Mouse (Mus musculus) adrenal gland, postnatal 25 days (tissue): Measurements from ENCODE around the gene Setd2. TPM values are rescaled to one million over a fixed set of nuclear protein-coding genes. Genes with fewer than 3 reads are reported as not detected.

Source experiments
- DNase-seq: peaks from one replicate; pipeline ENCODE4 v3.0.0; 2021; ENCODE audit warnings: mixed read lengths
- long read RNA-seq: library from polyadenylated mRNA; stranded (forward); transcript quantifications from one replicate; pipeline ENCODE4 v2.0.0, GENCODE M21; 2021
- total RNA-seq: library from RNA; stranded (reverse); gene quantifications from 2 replicates; pipeline ENCODE4 v1.2.3, GENCODE M21; 2021

The Setd2 gene
- total RNA-seq, result 93.7 and 94.5 TPM in 2 replicates
- long read RNA-seq, partial matches to known transcripts, result 2 of 7 reads
- long read RNA-seq, other reads (novel, unspliced or antisense), result 5 of 7 reads

GRCm38 (mm10) chr9:110532538-110533291 lies at the start of gene Setd2:
Setd2 (plus strand) TSS chr9:110532597.
- peak; percentile 73 for DNase-seq

DNA sequence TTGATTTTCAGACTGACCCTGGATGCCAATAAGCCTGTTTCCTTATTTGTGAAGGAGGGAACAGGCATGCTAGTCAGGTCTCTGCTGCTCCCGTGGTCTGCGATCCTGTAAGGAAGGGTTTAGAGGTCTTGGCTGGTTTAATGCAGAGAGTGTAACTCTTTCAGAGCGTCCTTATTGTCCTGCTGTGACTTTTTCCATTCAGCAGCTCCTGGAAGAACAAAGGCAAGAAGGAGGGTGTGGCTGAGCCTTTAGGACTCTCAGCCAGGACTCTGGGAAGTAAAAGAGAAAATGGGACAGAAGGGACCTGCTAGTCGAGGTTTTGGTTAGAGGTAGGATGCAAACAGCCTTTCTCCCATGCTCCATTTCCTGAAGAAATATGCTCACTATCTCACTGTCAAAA lies 43.6 kb upstream of the Setd2 start:
- DNase-seq, result no peak

GRCm38 (mm10) chr9:110490913-110491312 lies 41.5 kb upstream of the Setd2 start:
- no peak for DNase-seq

DNA sequence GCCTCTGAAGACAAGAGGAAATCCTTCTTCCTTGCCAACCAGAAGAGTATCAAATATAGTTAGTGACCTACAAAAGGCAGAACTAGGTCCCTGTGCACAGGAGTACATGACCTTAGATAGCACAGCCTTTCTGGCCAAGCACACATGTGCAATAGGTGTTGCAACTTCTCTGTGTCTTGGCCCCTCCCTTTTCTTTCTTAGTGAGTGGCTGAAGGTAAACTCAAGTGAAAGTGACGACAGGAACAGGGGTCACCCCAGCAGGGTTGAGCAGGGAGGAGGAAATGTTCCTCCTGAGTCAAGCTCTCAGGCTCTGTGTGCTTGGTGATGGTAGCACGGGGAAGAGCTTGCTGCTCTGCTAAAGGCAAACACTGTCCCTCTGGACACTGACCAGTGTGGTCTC lies 6.7 kb upstream of the Setd2 start:
- DNase-seq, result no peak

DNA sequence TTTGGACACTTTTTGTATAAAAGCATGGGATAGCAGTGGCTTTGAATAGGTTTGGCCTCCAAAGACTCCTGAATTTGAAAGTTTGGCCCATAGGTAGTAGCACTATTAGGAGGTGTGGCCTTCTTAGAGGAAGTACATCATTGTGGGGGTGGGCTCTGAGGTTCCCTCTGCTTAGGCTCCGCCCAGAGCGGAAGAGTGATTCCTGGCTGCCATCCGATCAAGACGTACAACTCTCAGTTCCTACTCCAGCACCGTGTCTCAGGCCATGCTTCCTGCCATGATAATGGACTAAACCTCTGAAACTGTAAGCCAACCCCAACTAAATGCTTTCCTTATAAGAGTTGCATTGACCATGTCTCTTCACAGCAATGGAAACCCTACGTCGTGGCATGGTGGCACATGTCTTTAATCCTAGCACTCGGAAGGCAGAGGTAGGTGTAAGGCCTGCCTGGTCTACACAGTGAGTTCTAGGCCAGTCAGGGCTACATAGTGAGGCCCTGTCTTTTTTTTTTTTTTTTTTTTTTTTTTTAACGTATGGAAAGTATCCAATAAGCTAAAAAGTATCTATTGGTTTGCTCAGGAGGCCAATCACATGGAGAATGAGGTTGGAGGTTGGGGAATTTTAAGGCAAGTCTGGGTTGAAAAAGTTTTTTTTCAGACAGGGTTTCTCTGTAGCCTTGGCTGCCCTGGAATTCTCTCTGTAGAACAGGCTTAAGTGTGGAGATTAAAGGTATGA lies 3.2 kb upstream of the Setd2 start:
- no peak for DNase-seq

- DNase-seq, result no peak
Measured at GRCm38 (mm10) chr9:110530650-110531049, 1.7 kb upstream of the Setd2 start.

GRCm38 (mm10) chr9:110531151-110531791 lies 1.1 kb upstream of the Setd2 start:
- DNase-seq, result no peak

DNA sequence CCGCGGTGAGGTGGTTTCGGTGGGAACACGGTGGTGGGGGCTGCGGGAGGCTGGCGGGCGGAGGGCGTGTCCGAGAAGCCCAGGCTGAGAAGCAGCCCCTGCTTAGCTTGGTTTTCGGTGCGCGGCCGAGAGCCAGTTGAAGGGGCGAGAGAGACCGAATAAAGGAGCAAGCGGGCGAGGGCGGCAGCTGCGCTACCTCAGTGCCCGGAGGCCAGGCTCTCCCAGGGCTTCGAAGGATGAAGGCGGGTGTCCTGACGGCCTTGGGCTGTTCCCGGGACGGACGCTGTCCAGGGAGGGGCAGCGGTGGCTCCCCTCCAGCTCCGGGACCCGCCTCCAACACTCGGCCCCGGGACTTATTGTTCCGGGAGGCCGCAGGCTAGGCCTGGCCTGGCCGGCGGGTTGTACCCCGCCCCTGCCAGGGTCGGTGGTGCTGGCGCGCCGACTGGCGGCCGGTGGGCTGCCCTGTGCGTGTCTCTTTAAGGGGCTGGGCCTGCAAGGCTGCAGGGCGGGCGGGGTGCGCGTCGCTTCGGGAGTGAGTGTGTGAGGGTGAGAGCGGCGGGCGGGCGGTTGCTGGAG lies 395 bp upstream of the Setd2 start:
- peak; percentile 95 for DNase-seq

GRCm38 (mm10) chr9:110533645-110534044 lies 1.2 kb downstream of the Setd2 start:
- DNase-seq, result no peak

DNA sequence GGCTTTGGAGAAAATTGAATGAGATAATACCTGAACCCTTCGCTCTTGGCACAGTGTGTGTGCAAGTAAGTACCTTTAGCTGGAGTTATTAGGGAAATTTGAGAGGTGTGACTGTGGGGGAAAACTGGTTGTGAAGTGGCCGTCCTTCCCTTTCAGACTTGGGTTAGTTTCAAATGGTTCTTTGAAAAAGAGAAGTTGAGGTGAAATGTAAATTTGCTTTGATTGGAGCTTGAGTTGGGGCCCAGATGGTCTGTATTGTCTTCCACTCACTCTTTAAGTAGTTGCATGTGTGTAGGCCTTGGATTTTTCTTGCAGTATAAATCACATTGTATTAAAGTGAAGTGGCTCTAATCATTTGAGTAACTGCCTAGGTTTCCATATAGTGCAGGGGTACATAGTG lies 2.7 kb downstream of the Setd2 start:
- no peak for DNase-seq

- DNase-seq, result no peak
Measured at GRCm38 (mm10) chr9:110536636-110537035, 4.2 kb downstream of the Setd2 start.

- DNase-seq, result no peak
Measured at GRCm38 (mm10) chr9:110538511-110538910, 6.1 kb downstream of the Setd2 start.

DNA sequence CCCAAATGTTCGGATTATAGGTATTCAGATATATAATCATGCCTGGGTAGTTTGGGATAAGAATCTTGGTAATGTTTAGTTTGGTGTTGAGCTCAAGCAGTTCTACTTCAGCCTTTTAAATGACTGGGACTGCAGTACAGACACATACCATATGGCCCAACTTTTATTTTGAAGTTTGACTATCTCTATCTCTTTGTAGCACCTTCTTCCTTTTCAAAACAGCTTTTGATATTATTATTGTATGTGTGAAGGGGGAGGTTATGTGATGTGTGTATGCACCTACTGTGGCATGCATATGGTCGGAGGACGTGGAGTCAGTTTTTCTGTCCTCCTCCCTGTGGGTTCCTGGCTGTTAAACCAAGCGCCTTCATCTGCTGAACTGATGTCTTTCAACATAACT lies 9.6 kb downstream of the Setd2 start:
- no peak for DNase-seq

GRCm38 (mm10) chr9:110548261-110548660 lies 15.9 kb downstream of the Setd2 start:
- no peak for DNase-seq

- no peak for DNase-seq
Measured at GRCm38 (mm10) chr9:110568309-110568708, 35.9 kb downstream of the Setd2 start.

DNA sequence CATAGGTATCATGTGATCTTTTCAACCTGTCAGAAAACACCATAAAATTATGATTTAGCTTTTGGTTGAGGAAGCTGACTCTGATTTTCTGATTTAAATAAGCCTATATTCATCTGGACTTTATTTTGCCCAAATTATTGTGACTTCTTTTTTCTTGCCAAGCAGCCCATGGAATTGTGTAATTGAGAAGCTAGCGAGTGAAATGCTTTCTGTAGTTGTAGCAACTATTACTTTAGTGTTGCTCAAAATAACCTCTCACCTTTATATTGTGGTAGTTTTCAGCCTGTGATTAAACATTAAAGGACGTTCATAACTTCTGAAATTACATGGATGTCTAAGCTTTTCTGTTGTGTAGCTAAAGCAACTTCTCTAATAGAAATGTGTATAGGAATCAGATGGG lies 49.8 kb downstream of the Setd2 start:
- DNase-seq, result no peak

- DNase-seq, result no peak
Measured at GRCm38 (mm10) chr9:110583521-110583920, 51.1 kb downstream of the Setd2 start.

DNA sequence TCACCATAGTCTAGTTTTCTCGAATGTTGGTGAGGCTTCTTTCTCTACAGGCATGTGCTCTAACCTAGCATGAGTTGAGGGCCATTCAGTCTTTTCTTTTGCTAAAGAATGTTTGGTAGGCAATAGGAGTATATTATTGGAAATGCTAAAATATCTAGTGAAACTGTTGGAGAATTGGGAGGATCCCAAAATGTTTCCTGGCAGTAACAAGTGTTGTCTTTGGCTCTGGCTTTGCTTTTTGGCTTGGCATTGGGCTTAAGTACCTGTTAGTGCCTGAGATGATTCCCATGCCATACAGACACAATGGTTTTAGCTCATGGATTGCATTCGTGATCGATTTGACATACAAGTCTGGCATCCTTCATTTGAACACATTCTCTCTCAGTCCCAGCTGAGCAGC lies 79.1 kb downstream of the Setd2 start:
- DNase-seq, result no peak

GRCm38 (mm10) chr9:110617081-110617480 lies 84.7 kb downstream of the Setd2 start:
- no peak for DNase-seq

DNA sequence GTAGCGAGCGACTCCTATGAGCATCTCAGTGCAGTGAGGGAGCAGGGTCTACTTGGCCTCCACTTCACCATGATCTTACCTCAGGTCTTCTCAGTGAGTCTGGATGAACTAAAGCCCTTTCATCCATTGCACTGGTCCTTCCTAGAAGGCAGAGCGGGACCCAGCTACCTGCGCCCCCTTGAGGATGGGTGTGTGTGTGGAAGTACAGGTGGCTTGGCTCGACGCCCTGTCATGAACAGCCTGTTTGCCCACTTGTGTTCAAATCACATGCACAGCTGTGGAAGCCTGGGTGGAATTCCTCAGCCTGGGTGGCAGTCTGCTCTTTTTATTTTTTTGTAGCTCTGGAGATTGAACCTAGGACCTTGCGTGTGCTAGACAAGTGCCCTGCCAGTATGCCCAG lies 87.8 kb downstream of the Setd2 start:
- DNase-seq, result no peak

DNA sequence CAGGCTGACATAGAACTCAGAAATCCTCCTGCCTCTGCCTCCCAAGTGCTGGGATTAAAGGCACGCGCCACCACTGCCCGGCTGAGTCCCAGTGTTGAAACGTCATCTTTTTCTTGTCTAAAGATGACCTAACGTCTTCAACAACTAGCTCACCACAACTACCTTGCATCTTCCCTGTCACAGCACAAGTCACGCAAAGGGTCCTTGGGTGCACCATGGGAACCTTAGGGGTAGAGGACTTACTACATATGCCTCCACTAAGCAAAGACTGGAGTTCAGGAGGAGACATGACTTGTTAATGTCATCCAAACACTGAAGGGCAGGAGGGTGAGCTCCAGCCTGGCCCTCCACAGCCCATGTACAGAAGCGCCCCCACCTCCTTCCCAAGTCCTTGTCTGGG lies 88.3 kb downstream of the Setd2 start:
- no peak for DNase-seq

GRCm38 (mm10) chr9:110622621-110623219 lies 90.3 kb downstream of the Setd2 start:
- no peak for DNase-seq
